Mouse (Mus musculus): ENCODE data around the gene Cntln. TPM values are rescaled to one million over a fixed set of nuclear protein-coding genes. Genes with fewer than 3 reads are reported as not detected.

The Cntln gene
- total and polyA plus RNA-seq, 2 experiments from 2014 or later: 3.2 to 16.1 TPM

DNA sequence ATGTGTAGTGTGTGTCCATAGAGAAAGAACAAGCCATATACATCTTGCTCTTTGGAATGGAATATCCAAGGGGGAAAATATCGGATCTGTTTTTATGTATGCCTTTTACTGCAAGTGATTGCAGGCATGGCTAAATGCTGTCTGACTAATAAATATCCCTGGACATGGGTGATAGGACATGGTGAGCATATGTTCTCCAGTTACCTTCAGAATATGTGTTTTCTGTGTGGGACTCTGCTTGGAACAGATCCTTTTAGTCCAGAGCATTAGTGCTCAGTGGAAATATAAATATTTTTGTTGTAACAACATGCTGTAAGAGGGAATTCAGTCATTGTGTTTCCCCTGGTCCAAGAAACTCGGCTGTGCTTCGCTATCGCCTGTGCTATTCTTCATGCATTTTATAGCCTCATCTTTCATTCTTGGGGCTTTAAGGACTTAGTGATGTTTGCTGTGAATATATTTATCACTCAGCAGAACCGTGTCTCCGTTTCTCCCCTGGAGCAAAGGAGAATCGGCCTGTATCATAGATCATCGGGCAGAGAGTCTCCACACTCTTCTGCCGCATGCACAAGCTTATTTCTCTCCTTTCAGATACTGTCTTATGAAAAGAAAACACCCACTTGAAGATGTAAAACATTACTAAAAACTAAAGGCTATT, 294.4 kb downstream of the Cntln start:
- DNase-seq (ENCODE audit: low spot score) (no peak), ATAC-seq (ENCODE audit: insufficient read depth, low read depth) (no peak)
- H3K36me3 ChIP-seq (replicated peaks; ENCODE audit: control insufficient read depth, insufficient read depth, low read length): no peaks in the 10 kb centered on the region
- H3K4me2 ChIP-seq (ENCODE audit: low read depth, low read length): no peak overlapping the region
- 84% methylated on average over 9 of the region's 9 CpGs for WGBS
- no peaks in the 10 kb centered on the region for H3K4me1 ChIP-seq (ENCODE audit: control insufficient read depth, insufficient read depth)
- no peak overlapping the region for H3K9ac ChIP-seq (replicated peaks; ENCODE audit: low read depth, low read length)
- H3K27me3 ChIP-seq (ENCODE audit: control insufficient read depth, insufficient read depth, low read length): no peaks in the 10 kb centered on the region
- TF ChIP-seq EP300 (IDR thresholded peaks at IDR 0.05; ENCODE audit: low read depth): no peak
- no peak for TF ChIP-seq CTCF (IDR thresholded peaks at IDR 0.05; ENCODE audit: low read depth)
- no peak overlapping the region for H3K4me3 ChIP-seq (ENCODE audit: low read depth, low read length)
- no peaks in the 10 kb centered on the region for H3K9me3 ChIP-seq (replicated peaks; ENCODE audit: control insufficient read depth, low read length)
- H3K27ac ChIP-seq (ENCODE audit: low read depth): no peak overlapping the region

Other genes starting within 250 kb of the Cntln start
- gene Bnc2, start 209.0 kb upstream of the Cntln start, total RNA-seq (2014; rRNA removed; ENCODE audit: low replicate concordance): 2.3 and 4.3 TPM in 2 replicates
- 0.49 and 0.93 TPM in 2 replicates for gene Bnc2, start 209.0 kb upstream of the Cntln start, polyA plus RNA-seq (2015; fragmentation: Nextera tagmentation; extraction: Ambion mirVana)

Data from heart, postnatal 0 days (tissue).